ENCODE assay signal across 24 mouse cellular contexts in the genomic region with DNA sequence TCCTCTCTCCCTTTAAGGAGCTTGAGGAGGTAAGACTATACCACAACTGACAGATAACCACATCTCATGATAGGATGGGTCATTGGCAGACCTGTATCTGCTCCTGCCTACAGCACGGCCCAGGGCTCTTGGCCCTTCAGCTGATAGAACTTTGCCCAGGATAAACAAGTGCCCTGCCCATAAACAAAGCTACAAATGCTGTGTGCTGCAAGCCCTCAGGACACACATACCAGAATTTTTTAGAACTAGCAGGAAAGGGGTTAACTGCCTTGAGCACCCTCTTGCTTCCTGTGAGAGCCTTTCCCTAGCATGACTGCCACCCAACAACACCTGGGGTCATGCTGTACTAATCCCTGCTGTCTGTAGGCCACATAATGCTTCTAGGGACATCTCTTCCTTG.
"Had no signal": no experiment of that assay in that cellular context is flagged by ENCODE, and none has a peak within 500 bp of the region (broad histone marks: within the 10 kb centered on the region; RNA-seq: fewer than 3 reads in every experiment).

No protein-coding gene starts in this region.

- H3K27ac ChIP-seq: gastrocnemius, adult 2 months; heart, embryonic 13.5 days; heart, embryonic 15.5 days; hindbrain, embryonic 10.5 days; hindbrain, embryonic 12.5 days; hindbrain, embryonic 14.5 days; layer of hippocampus, adult 2 months; left cerebral cortex, adult 2 months; limb, embryonic 13.5 days; limb, embryonic 15.5 days; liver, embryonic 12.5 days; liver, embryonic 14.5 days had no signal

- H3K9me3 ChIP-seq: heart, embryonic 13.5 days; heart, embryonic 15.5 days; hindbrain, embryonic 10.5 days; hindbrain, embryonic 12.5 days; limb, embryonic 13.5 days; limb, embryonic 15.5 days; liver, embryonic 12.5 days had no signal

- H3K27me3 ChIP-seq: heart, embryonic 13.5 days; heart, embryonic 15.5 days; hindbrain, embryonic 12.5 days; limb, embryonic 13.5 days; limb, embryonic 15.5 days had no signal

- H3K36me3 ChIP-seq: heart, embryonic 15.5 days; hindbrain, embryonic 10.5 days; hindbrain, embryonic 12.5 days; limb, embryonic 13.5 days; limb, embryonic 15.5 days; liver, embryonic 12.5 days had no signal

- DNase-seq: gastrocnemius, adult 2 months; gastrocnemius, postnatal 10 days; gastrocnemius, postnatal 25 days; heart, postnatal 4 days; kidney, adult 18-20 months; kidney, adult 8-10 months; kidney, postnatal 10 days; kidney, postnatal 25 days; kidney, postnatal 4 days had no signal

- H3K4me3 ChIP-seq: gastrocnemius, adult 2 months; heart, embryonic 13.5 days; heart, embryonic 15.5 days; hindbrain, embryonic 10.5 days; hindbrain, embryonic 12.5 days; layer of hippocampus, adult 2 months; left cerebral cortex, adult 2 months; limb, embryonic 13.5 days; limb, embryonic 15.5 days; liver, embryonic 12.5 days had no signal

- H3K4me2 ChIP-seq: heart, embryonic 11.5 days; heart, embryonic 13.5 days; heart, embryonic 15.5 days; hindbrain, embryonic 12.5 days; hindbrain, embryonic 14.5 days; limb, embryonic 13.5 days; limb, embryonic 15.5 days; liver, embryonic 12.5 days had no signal

- ATAC-seq: hindbrain, embryonic 16.5 days; inflammation-experienced regulatory T-cells, adult 6 months; intestine, embryonic 16.5 days; liver, embryonic 12.5 days had no signal

- H3K9ac ChIP-seq: heart, embryonic 13.5 days; heart, embryonic 15.5 days; hindbrain, embryonic 12.5 days; hindbrain, embryonic 14.5 days; limb, embryonic 13.5 days; limb, embryonic 15.5 days; liver, embryonic 12.5 days; liver, embryonic 14.5 days had no signal

- H3K4me1 ChIP-seq: hindbrain, embryonic 10.5 days; hindbrain, embryonic 12.5 days; limb, embryonic 15.5 days; liver, embryonic 12.5 days had no signal
